ENCODE assay signal across 13 mouse cellular contexts in the genomic region with DNA sequence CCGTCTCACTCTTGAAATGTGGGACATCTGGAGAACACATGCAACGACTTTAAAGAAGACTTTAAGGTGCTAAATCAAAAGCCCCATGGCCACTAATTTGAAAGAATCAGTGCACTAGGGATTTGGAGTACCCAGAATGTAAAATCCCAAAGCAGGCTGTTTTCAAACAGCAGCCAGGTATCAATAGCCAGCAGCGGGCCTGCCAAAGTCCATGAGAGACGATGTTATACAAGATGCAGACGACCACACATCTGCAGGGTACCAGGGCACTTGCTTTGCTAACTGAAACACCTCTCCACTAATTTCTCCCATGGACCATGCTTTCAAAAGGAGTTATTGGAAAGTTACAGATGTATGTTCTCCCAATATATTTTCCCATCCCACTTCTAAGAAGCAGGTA.
"Had no signal": no experiment of that assay in that cellular context is flagged by ENCODE, and none has a peak within 500 bp of the region (broad histone marks: within the 10 kb centered on the region; RNA-seq: fewer than 3 reads in every experiment).

No protein-coding gene starts in this region.

- H3K27me3 ChIP-seq: midbrain, embryonic 12.5 days; midbrain, embryonic 15.5 days; neural tube, embryonic 12.5 days; stomach, embryonic 15.5 days had no signal

- H3K4me1 ChIP-seq: midbrain, embryonic 12.5 days; midbrain, embryonic 15.5 days; neural tube, embryonic 12.5 days; stomach, embryonic 15.5 days had no signal

- ATAC-seq: midbrain, embryonic 15.5 days had no signal

- H3K27ac ChIP-seq: midbrain, embryonic 12.5 days; midbrain, embryonic 15.5 days; neural tube, embryonic 12.5 days; stomach, embryonic 15.5 days; stomach, postnatal 0 days had no signal

- H3K9ac ChIP-seq: lung, embryonic 14.5 days; midbrain, embryonic 12.5 days; midbrain, embryonic 15.5 days; neural tube, embryonic 12.5 days; stomach, embryonic 15.5 days had no signal

- H3K4me2 ChIP-seq: lung, embryonic 14.5 days; midbrain, embryonic 12.5 days; midbrain, embryonic 15.5 days; neural tube, embryonic 12.5 days; stomach, embryonic 15.5 days had no signal

- H3K9me3 ChIP-seq: midbrain, embryonic 12.5 days; midbrain, embryonic 15.5 days; neural tube, embryonic 12.5 days; stomach, embryonic 15.5 days had no signal

- DNase-seq: lung, adult 18-20 months; lung, embryonic 14.5 days; lung, postnatal 10 days; lung, postnatal 4 days; right cerebral cortex, postnatal 14 days; thymus, adult 2 months; thymus, postnatal 25 days; thymus, postnatal 4 days had no signal

- H3K4me3 ChIP-seq: midbrain, embryonic 12.5 days; midbrain, embryonic 15.5 days; neural tube, embryonic 12.5 days; stomach, embryonic 15.5 days had no signal

- H3K36me3 ChIP-seq: midbrain, embryonic 12.5 days; midbrain, embryonic 15.5 days; neural tube, embryonic 12.5 days; stomach, embryonic 15.5 days had no signal
